Mouse (Mus musculus): ENCODE data around the gene Mthfd1l. TPM values are rescaled to one million over a fixed set of nuclear protein-coding genes. Genes with fewer than 3 reads are reported as not detected.

Gene Mthfd1l
- total and polyA plus RNA-seq, 3 experiments, result 53.4 to 237 (median 89.6) TPM

- DNase-seq (ENCODE audit: low spot score), result no peak
- Histone ChIP-seq H3K4me3 (ENCODE audit: low read depth, low read length) (no peak overlapping the region), H3K9me3 (replicated peaks) (no peaks in the 10 kb centered on the region), H3K4me1 (ENCODE audit: insufficient read depth, low read depth, low read length) (no peaks in the 10 kb centered on the region), H3K36me3 (replicated peaks) (peaks cover 87% of the 10 kb centered on the region), H3K27me3 (ENCODE audit: insufficient read depth, low read length) (no peaks in the 10 kb centered on the region)
- no peak for TF ChIP-seq TAL1 (conservative IDR thresholded peaks at IDR 0.05; ENCODE audit: low read depth, low read length)
- no peak for TF ChIP-seq GATA2 (IDR thresholded peaks at IDR 0.05; ENCODE audit: borderline replicate concordance, low read depth, low read length)
- TF ChIP-seq POLR2AphosphoS5 (IDR thresholded peaks at IDR 0.05; ENCODE audit: insufficient replicate concordance, low read depth, low read length), result no peak
- no peak for TF ChIP-seq GATA1 (IDR thresholded peaks at IDR 0.05; ENCODE audit: borderline replicate concordance, low read length)
- TF ChIP-seq CTCF (IDR thresholded peaks at IDR 0.05; ENCODE audit: low read depth, low read length), result no peak
- no peak for ATAC-seq (ENCODE audit: extremely low read depth, insufficient number of reproducible peaks, low FRiP score, poor library complexity, severe bottlenecking)
Measured at GRCm38 (mm10) chr10:4154035-4154434, 181.1 kb downstream of the Mthfd1l start.

- DNase-seq (ENCODE audit: low spot score) (no peak), ATAC-seq (ENCODE audit: extremely low read depth, insufficient number of reproducible peaks, low FRiP score, poor library complexity, severe bottlenecking) (no peak)
- TF ChIP-seq TAL1 (conservative IDR thresholded peaks at IDR 0.05; ENCODE audit: low read depth, low read length) (no peak), CTCF (IDR thresholded peaks at IDR 0.05; ENCODE audit: low read depth, low read length) (no peak), GATA2 (IDR thresholded peaks at IDR 0.05; ENCODE audit: borderline replicate concordance, low read depth, low read length) (no peak), POLR2AphosphoS5 (IDR thresholded peaks at IDR 0.05; ENCODE audit: insufficient replicate concordance, low read depth, low read length) (no peak), GATA1 (IDR thresholded peaks at IDR 0.05; ENCODE audit: borderline replicate concordance, low read length) (no peak)
- Histone ChIP-seq H3K9me3 (replicated peaks) (no peaks in the 10 kb centered on the region), H3K36me3 (replicated peaks) (peaks cover 74% of the 10 kb centered on the region), H3K4me1 (ENCODE audit: insufficient read depth, low read depth, low read length) (no peaks in the 10 kb centered on the region), H3K4me3 (ENCODE audit: low read depth, low read length) (no peak overlapping the region), H3K27me3 (ENCODE audit: insufficient read depth, low read length) (no peaks in the 10 kb centered on the region)
Measured at GRCm38 (mm10) chr10:4155521-4155920, 182.6 kb downstream of the Mthfd1l start.

- no peaks in the 10 kb centered on the region for H3K4me1 ChIP-seq (ENCODE audit: insufficient read depth, low read depth, low read length)
- TF ChIP-seq GATA2 (IDR thresholded peaks at IDR 0.05; ENCODE audit: borderline replicate concordance, low read depth, low read length) (no peak), POLR2AphosphoS5 (IDR thresholded peaks at IDR 0.05; ENCODE audit: insufficient replicate concordance, low read depth, low read length) (no peak), GATA1 (IDR thresholded peaks at IDR 0.05; ENCODE audit: borderline replicate concordance, low read length) (no peak), TAL1 (conservative IDR thresholded peaks at IDR 0.05; ENCODE audit: low read depth, low read length) (no peak), CTCF (IDR thresholded peaks at IDR 0.05; ENCODE audit: low read depth, low read length) (no peak)
- DNase-seq (ENCODE audit: low spot score) (no peak), ATAC-seq (ENCODE audit: extremely low read depth, insufficient number of reproducible peaks, low FRiP score, poor library complexity, severe bottlenecking) (no peak)
- H3K9me3 ChIP-seq (replicated peaks), result no peaks in the 10 kb centered on the region
- no peaks in the 10 kb centered on the region for H3K27me3 ChIP-seq (ENCODE audit: insufficient read depth, low read length)
- H3K4me3 ChIP-seq (ENCODE audit: low read depth, low read length), result no peak overlapping the region
- peaks cover 46% of the 10 kb centered on the region for H3K36me3 ChIP-seq (replicated peaks)
Measured at GRCm38 (mm10) chr10:4158533-4158932, 185.6 kb downstream of the Mthfd1l start.

GRCm38 (mm10) chr10:4159541-4160090 is 186.7 kb downstream of the Mthfd1l start:
- Histone ChIP-seq H3K4me3 (ENCODE audit: low read depth, low read length) (no peak overlapping the region), H3K36me3 (replicated peaks) (peaks cover 36% of the 10 kb centered on the region), H3K9me3 (replicated peaks) (no peaks in the 10 kb centered on the region), H3K4me1 (ENCODE audit: insufficient read depth, low read depth, low read length) (no peaks in the 10 kb centered on the region), H3K27me3 (ENCODE audit: insufficient read depth, low read length) (no peaks in the 10 kb centered on the region)
- TF ChIP-seq GATA1 (IDR thresholded peaks at IDR 0.05; ENCODE audit: borderline replicate concordance, low read length), result no peak
- DNase-seq (ENCODE audit: low spot score) (no peak), ATAC-seq (ENCODE audit: extremely low read depth, insufficient number of reproducible peaks, low FRiP score, poor library complexity, severe bottlenecking) (no peak)

GRCm38 (mm10) chr10:4160242-4160785 is 187.4 kb downstream of the Mthfd1l start:
- Histone ChIP-seq H3K4me3 (ENCODE audit: low read depth, low read length) (no peak overlapping the region), H3K27me3 (ENCODE audit: insufficient read depth, low read length) (no peaks in the 10 kb centered on the region), H3K36me3 (replicated peaks) (peaks cover 30% of the 10 kb centered on the region), H3K9me3 (replicated peaks) (no peaks in the 10 kb centered on the region), H3K4me1 (ENCODE audit: insufficient read depth, low read depth, low read length) (no peaks in the 10 kb centered on the region)
- TF ChIP-seq TAL1 (conservative IDR thresholded peaks at IDR 0.05; ENCODE audit: low read depth, low read length) (no peak), GATA2 (IDR thresholded peaks at IDR 0.05; ENCODE audit: borderline replicate concordance, low read depth, low read length) (no peak), CTCF (IDR thresholded peaks at IDR 0.05; ENCODE audit: low read depth, low read length) (no peak), GATA1 (IDR thresholded peaks at IDR 0.05; ENCODE audit: borderline replicate concordance, low read length) (no peak), POLR2AphosphoS5 (IDR thresholded peaks at IDR 0.05; ENCODE audit: insufficient replicate concordance, low read depth, low read length) (no peak)
- DNase-seq (ENCODE audit: low spot score) (no peak), ATAC-seq (ENCODE audit: extremely low read depth, insufficient number of reproducible peaks, low FRiP score, poor library complexity, severe bottlenecking) (no peak)

- ATAC-seq (ENCODE audit: extremely low read depth, insufficient number of reproducible peaks, low FRiP score, poor library complexity, severe bottlenecking), result no peak
- Histone ChIP-seq H3K4me3 (ENCODE audit: low read depth, low read length) (no peak overlapping the region), H3K36me3 (replicated peaks) (peaks cover 14% of the 10 kb centered on the region), H3K4me1 (ENCODE audit: insufficient read depth, low read depth, low read length) (no peaks in the 10 kb centered on the region), H3K9me3 (replicated peaks) (no peaks in the 10 kb centered on the region), H3K27me3 (ENCODE audit: insufficient read depth, low read length) (no peaks in the 10 kb centered on the region)
- no peak for DNase-seq (ENCODE audit: low spot score)
- TF ChIP-seq POLR2AphosphoS5 (IDR thresholded peaks at IDR 0.05; ENCODE audit: insufficient replicate concordance, low read depth, low read length), result no peak
- TF ChIP-seq CTCF (IDR thresholded peaks at IDR 0.05; ENCODE audit: low read depth, low read length), result no peak
- no peak for TF ChIP-seq GATA2 (IDR thresholded peaks at IDR 0.05; ENCODE audit: borderline replicate concordance, low read depth, low read length)
- TF ChIP-seq GATA1 (IDR thresholded peaks at IDR 0.05; ENCODE audit: borderline replicate concordance, low read length), result no peak
- TF ChIP-seq TAL1 (conservative IDR thresholded peaks at IDR 0.05; ENCODE audit: low read depth, low read length), result no peak
Measured at GRCm38 (mm10) chr10:4162049-4162448, 189.1 kb downstream of the Mthfd1l start.
